Mouse (Mus musculus): ENCODE measurements around the gene Ift140.

- TF ChIP-seq POLR2A (IDR thresholded peaks at IDR 0.05; ENCODE audit: insufficient read depth, low read depth, low read length), result no peak
- no peak for TF ChIP-seq CTCF (IDR thresholded peaks at IDR 0.05)
Measured at GRCm38 (mm10) chr17:25063261-25063660, 47.4 kb downstream of the Ift140 start.
